Mouse (Mus musculus) frontal cortex, postnatal 14 days (tissue): ENCODE data around the gene Eef2k.

Experiments
- DNase-seq, 2 experiments: peaks; one replicate each; pipeline ENCODE4 v3.0.0; 2022; ENCODE audit warnings: low spot score in 2 of 2

Gene Eef2k

GRCm38 (mm10) chr7:120843852-120844435 is 1.3 kb downstream of the Eef2k start:
- DNase-seq: no peak

- DNase-seq: no peak
These were observed 2.1 kb downstream of the Eef2k start for GRCm38 (mm10) chr7:120844689-120845088.

GRCm38 (mm10) chr7:120848831-120849512 is 6.3 kb downstream of the Eef2k start:
- no peak for DNase-seq

- no peak for DNase-seq
These were observed 7.5 kb downstream of the Eef2k start for GRCm38 (mm10) chr7:120850165-120850564.

- DNase-seq: no peak
These were observed 17.2 kb downstream of the Eef2k start for GRCm38 (mm10) chr7:120859854-120860253.

- DNase-seq: no peak
These were observed 18.3 kb downstream of the Eef2k start for GRCm38 (mm10) chr7:120860799-120861487.

- no peak for DNase-seq
These were observed 18.9 kb downstream of the Eef2k start for GRCm38 (mm10) chr7:120861488-120862047.

- DNase-seq: no peak
These were observed 19.6 kb downstream of the Eef2k start for GRCm38 (mm10) chr7:120862196-120862595.

GRCm38 (mm10) chr7:120862626-120863025 is 20.0 kb downstream of the Eef2k start:
- DNase-seq: no peak

- no peak for DNase-seq
These were observed 20.8 kb downstream of the Eef2k start for GRCm38 (mm10) chr7:120863476-120863875.

- no peak for DNase-seq
These were observed 22.5 kb downstream of the Eef2k start for GRCm38 (mm10) chr7:120865100-120865499.

- DNase-seq: no peak
These were observed 23.2 kb downstream of the Eef2k start for GRCm38 (mm10) chr7:120865832-120866231.

GRCm38 (mm10) chr7:120866684-120867083 is 24.1 kb downstream of the Eef2k start:
- no peak for DNase-seq

GRCm38 (mm10) chr7:120867720-120868119 is 25.1 kb downstream of the Eef2k start:
- no peak for DNase-seq

GRCm38 (mm10) chr7:120869883-120870282 is 27.3 kb downstream of the Eef2k start:
- DNase-seq: no peak

- no peak for DNase-seq
These were observed 27.9 kb downstream of the Eef2k start for GRCm38 (mm10) chr7:120870431-120871008.

GRCm38 (mm10) chr7:120873083-120873482 is 30.5 kb downstream of the Eef2k start:
- DNase-seq: no peak

GRCm38 (mm10) chr7:120874021-120874420 is 31.4 kb downstream of the Eef2k start:
- no peak for DNase-seq

- DNase-seq: no peak
These were observed 32.3 kb downstream of the Eef2k start for GRCm38 (mm10) chr7:120874764-120875539.

- DNase-seq: no peak
These were observed 33.1 kb downstream of the Eef2k start for GRCm38 (mm10) chr7:120875540-120876388.

- DNase-seq: no peak
These were observed 35.6 kb downstream of the Eef2k start for GRCm38 (mm10) chr7:120878271-120878670.
